Mouse (Mus musculus): Measurements from ENCODE around the gene Ptgr1. TPM values are rescaled to one million over a fixed set of nuclear protein-coding genes. Genes with fewer than 3 reads are reported as not detected.

Ptgr1 gene
- polyA plus RNA-seq, 1 experiment from 2014 or later = 23.8 TPM

GRCm38 (mm10) chr4:58927661-58928060 is 59.3 kb downstream of the Ptgr1 start:
- Histone ChIP-seq H3K4me2 (ENCODE audit: low read depth, low read length) (no peak overlapping the region), H3K36me3 (ENCODE audit: control insufficient read depth, insufficient read depth, low read length) (no peaks in the 10 kb centered on the region), H3K4me3 (ENCODE audit: low read depth, low read length) (no peak overlapping the region), H3K4me1 (ENCODE audit: control insufficient read depth, insufficient read depth, low read length) (no peaks in the 10 kb centered on the region), H3K9ac (ENCODE audit: low read depth, low read length) (no peak overlapping the region), H3K9me3 (ENCODE audit: control insufficient read depth, low read length) (0 out of 2 replicates have a peak, but pooled peaks cover 5% of the 10 kb centered on the region), H3K27me3 (replicated peaks; ENCODE audit: control insufficient read depth, insufficient read depth, low read length) (no peaks in the 10 kb centered on the region), H3K27ac (replicated peaks; ENCODE audit: low read depth, low read length) (no peak overlapping the region)
- 63% methylated on average over 3 of the region's 3 CpGs for WGBS
- DNase-seq (ENCODE audit: low spot score) (no peak), ATAC-seq (ENCODE audit: low read depth) (no peak)

GRCm38 (mm10) chr4:58926120-58926519 is 60.8 kb downstream of the Ptgr1 start:
- Histone ChIP-seq H3K9me3 (ENCODE audit: control insufficient read depth, low read length) (0 out of 2 replicates have a peak, but pooled peaks cover 5% of the 10 kb centered on the region), H3K27me3 (replicated peaks; ENCODE audit: control insufficient read depth, insufficient read depth, low read length) (no peaks in the 10 kb centered on the region), H3K27ac (replicated peaks; ENCODE audit: low read depth, low read length) (no peak overlapping the region), H3K4me2 (ENCODE audit: low read depth, low read length) (no peak overlapping the region), H3K4me3 (ENCODE audit: low read depth, low read length) (no peak overlapping the region), H3K9ac (ENCODE audit: low read depth, low read length) (no peak overlapping the region), H3K36me3 (ENCODE audit: control insufficient read depth, insufficient read depth, low read length) (no peaks in the 10 kb centered on the region), H3K4me1 (ENCODE audit: control insufficient read depth, insufficient read depth, low read length) (no peaks in the 10 kb centered on the region)
- 31% methylated on average over 2 of the region's 2 CpGs for WGBS
- ATAC-seq (ENCODE audit: low read depth) (no peak), DNase-seq (ENCODE audit: low spot score) (no peak)

GRCm38 (mm10) chr4:58925664-58926063 is 61.3 kb downstream of the Ptgr1 start:
- ATAC-seq (ENCODE audit: low read depth) = no peak
- H3K9ac ChIP-seq (ENCODE audit: low read depth, low read length) = no peak overlapping the region
- no peak overlapping the region for H3K27ac ChIP-seq (replicated peaks; ENCODE audit: low read depth, low read length)
- no peaks in the 10 kb centered on the region for H3K4me1 ChIP-seq (ENCODE audit: control insufficient read depth, insufficient read depth, low read length)
- WGBS = 41% methylated on average over 5 of the region's 5 CpGs
- H3K36me3 ChIP-seq (ENCODE audit: control insufficient read depth, insufficient read depth, low read length) = no peaks in the 10 kb centered on the region
- H3K9me3 ChIP-seq (ENCODE audit: control insufficient read depth, low read length) = 0 out of 2 replicates have a peak, but pooled peaks cover 5% of the 10 kb centered on the region
- DNase-seq (ENCODE audit: low spot score) = no peak
- H3K4me2 ChIP-seq (ENCODE audit: low read depth, low read length) = no peak overlapping the region
- H3K4me3 ChIP-seq (ENCODE audit: low read depth, low read length) = no peak overlapping the region
- H3K27me3 ChIP-seq (replicated peaks; ENCODE audit: control insufficient read depth, insufficient read depth, low read length) = no peaks in the 10 kb centered on the region

GRCm38 (mm10) chr4:58923933-58924332 is 63.0 kb downstream of the Ptgr1 start:
- no peak for ATAC-seq (ENCODE audit: low read depth)
- Histone ChIP-seq H3K27ac (replicated peaks; ENCODE audit: low read depth, low read length) (no peak overlapping the region), H3K4me1 (ENCODE audit: control insufficient read depth, insufficient read depth, low read length) (no peaks in the 10 kb centered on the region), H3K9ac (ENCODE audit: low read depth, low read length) (no peak overlapping the region), H3K36me3 (ENCODE audit: control insufficient read depth, insufficient read depth, low read length) (no peaks in the 10 kb centered on the region), H3K4me3 (ENCODE audit: low read depth, low read length) (no peak overlapping the region), H3K27me3 (replicated peaks; ENCODE audit: control insufficient read depth, insufficient read depth, low read length) (no peaks in the 10 kb centered on the region), H3K9me3 (ENCODE audit: control insufficient read depth, low read length) (0 out of 2 replicates have a peak, but pooled peaks cover 5% of the 10 kb centered on the region), H3K4me2 (ENCODE audit: low read depth, low read length) (no peak overlapping the region)
- DNase-seq (ENCODE audit: low spot score) = no peak
- WGBS = 81% methylated on average over 2 of the region's 2 CpGs

Other genes starting within 250 kb of the Ptgr1 start
- 0.21 TPM in 1 of 2 replicates, not detected in the other for gene Olfr267, start 199.4 kb downstream of the Ptgr1 start, polyA plus RNA-seq (2014; fragmentation: Nextera tagmentation; extraction: Ambion mirVana)
- 42.4 and 46.5 TPM in 2 replicates for gene Ecpas, start 74.4 kb downstream of the Ptgr1 start, polyA plus RNA-seq (2014; fragmentation: Nextera tagmentation; extraction: Ambion mirVana)
- 0.75 and 0.90 TPM in 2 replicates for gene Zkscan16, start 43.5 kb downstream of the Ptgr1 start, polyA plus RNA-seq (2014; fragmentation: Nextera tagmentation; extraction: Ambion mirVana)
- 19.3 and 20.0 TPM in 2 replicates for gene Dnajc25, start 7.9 kb upstream of the Ptgr1 start, polyA plus RNA-seq (2014; fragmentation: Nextera tagmentation; extraction: Ambion mirVana)
- gene Gm20503, start 16.1 kb upstream of the Ptgr1 start, polyA plus RNA-seq (2014; fragmentation: Nextera tagmentation; extraction: Ambion mirVana) = 16.3 and 17.0 TPM in 2 replicates
- 137 and 144 TPM in 2 replicates for gene Gng10, start 48.0 kb upstream of the Ptgr1 start, polyA plus RNA-seq (2014; fragmentation: Nextera tagmentation; extraction: Ambion mirVana)
- gene AI481877, start 151.9 kb upstream of the Ptgr1 start, polyA plus RNA-seq (2014; fragmentation: Nextera tagmentation; extraction: Ambion mirVana) = not detected in 2 replicates
- gene Ugcg, start 202.1 kb upstream of the Ptgr1 start, polyA plus RNA-seq (2014; fragmentation: Nextera tagmentation; extraction: Ambion mirVana) = 12.3 and 13.3 TPM in 2 replicates